Mouse (Mus musculus) kidney, adult 11 months (tissue): ENCODE data around the gene Gm266.

Experiments
- DNase-seq: peaks from one replicate; pipeline ENCODE4 v3.0.0; 2022

Gene Gm266

GRCm38 (mm10) chr12:111500725-111501124 lies 15.1 kb upstream of the Gm266 start:
- DNase-seq = no peak

DNA sequence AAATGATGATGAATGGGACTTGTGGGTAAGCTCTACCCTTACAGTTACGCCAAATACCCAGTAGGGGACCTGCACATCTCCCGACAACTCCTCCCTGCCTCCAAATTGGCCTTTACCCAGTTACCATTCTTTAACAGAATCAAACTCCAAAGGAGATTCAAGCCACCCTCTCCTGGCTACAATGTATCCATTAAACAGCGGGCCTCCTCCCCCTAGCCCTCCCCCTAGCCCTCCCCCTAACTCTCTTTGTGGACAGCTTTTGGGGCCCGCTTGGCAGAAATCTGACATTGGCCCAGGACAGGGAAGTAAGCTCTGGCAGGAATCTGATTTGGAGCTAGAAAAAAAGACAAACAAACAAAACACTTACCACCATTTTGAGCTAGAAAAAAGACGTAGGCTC lies 14.0 kb upstream of the Gm266 start:
- no peak for DNase-seq

- DNase-seq = no peak
Measured at GRCm38 (mm10) chr12:111497076-111497475, 11.5 kb upstream of the Gm266 start.

- DNase-seq = no peak
Measured at GRCm38 (mm10) chr12:111494931-111495330, 9.3 kb upstream of the Gm266 start.

GRCm38 (mm10) chr12:111489261-111489865 lies 3.7 kb upstream of the Gm266 start:
- no peak for DNase-seq

DNA sequence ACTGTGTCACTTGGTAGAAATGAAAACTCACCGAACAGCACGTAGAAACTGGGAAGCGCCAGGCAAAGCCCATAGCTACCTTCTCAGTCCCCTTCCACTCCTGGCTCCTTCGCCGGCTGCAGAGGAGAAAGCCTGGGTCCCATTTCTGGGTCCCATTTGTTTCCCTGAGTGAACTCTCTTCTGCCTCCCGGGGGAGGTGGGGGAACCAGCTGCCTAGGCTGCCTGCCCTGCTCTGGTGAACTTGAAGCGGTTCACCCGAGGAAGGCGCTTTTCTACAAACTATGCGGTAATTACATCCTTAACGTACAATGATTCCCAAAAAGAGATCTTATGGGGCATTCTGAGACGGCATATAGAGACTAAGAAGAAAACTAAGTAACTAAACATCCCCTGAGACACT lies 832 bp upstream of the Gm266 start:
- DNase-seq = no peak

- DNase-seq = no peak
Measured at GRCm38 (mm10) chr12:111485046-111485651, 474 bp downstream of the Gm266 start.

DNA sequence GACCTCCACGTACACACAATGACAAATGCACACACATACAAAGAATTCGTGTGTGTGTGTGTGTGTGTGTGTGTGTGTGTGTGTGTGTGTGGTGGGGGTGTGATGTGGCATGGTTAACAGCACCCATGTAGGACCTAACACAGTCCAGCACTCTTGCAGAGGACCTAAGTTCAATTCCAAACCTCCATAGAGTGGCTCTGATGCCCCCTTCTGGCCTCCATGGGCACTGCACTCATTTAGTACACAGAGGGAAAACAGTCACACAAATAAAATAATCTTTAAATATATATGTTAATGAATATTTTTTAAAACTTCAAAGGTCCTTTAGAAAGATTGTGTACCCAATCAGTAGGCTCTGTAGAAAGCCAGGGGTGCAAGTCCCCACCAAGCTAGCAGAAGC lies 5.7 kb downstream of the Gm266 start:
- no peak for DNase-seq

- DNase-seq = no peak
Measured at GRCm38 (mm10) chr12:111478924-111479323, 6.7 kb downstream of the Gm266 start.

DNA sequence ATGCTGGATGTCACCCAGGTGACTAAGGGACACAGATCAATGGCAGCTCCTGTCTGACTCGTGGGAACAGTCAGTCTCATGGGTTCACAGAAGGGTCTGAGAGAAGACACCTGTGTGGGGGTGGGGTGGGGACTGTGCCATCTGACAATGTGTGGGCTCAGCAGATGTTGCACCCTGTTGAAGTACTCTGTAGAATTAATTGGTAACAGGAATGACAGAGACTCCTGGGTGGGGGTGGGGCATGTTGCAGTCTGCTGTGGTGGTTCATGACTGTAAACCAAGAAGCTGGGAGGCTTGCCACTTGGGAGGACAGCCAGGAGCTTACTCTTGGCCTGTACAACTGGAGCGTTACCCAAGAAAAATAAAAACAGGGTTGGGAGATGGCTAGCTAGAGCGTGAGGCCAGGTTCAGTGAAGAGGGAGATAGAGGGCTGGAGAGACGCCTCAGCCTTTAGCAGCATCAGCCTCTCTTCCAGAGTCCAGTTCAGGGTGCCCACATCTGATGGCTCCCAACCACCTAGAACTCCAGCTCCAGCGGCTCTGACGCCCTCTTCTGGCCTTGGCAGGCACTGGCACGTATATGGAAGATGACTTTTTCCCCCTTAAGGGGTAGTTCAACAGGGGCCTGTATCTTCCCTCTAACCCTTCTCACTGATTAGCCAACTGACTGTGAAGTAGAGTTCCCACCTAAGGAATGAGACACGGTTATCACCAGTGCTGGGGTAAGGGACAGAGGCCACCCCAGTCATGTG lies 10.6 kb downstream of the Gm266 start:
- DNase-seq = peak; percentile 75

DNA sequence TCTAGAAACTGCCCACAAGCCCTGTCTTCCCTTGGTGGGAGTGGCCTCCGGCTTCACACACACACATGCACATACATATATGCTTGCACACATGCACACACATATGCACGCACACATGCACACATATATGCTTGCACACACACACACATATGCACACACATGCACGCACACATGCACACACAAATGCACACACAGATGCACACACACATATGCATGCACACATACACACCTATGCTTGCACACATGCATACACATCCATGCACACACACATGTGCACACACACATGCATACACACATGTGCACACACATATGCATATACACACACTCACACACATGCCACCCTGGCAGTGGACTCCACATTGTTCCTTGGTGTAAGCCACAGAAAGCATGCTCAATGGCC lies 11.2 kb downstream of the Gm266 start:
- no peak for DNase-seq

- no peak for DNase-seq
Measured at GRCm38 (mm10) chr12:111472886-111473285, 12.7 kb downstream of the Gm266 start.

- no peak for DNase-seq
Measured at GRCm38 (mm10) chr12:111471721-111472120, 13.9 kb downstream of the Gm266 start.

- no peak for DNase-seq
Measured at GRCm38 (mm10) chr12:111471119-111471518, 14.5 kb downstream of the Gm266 start.

DNA sequence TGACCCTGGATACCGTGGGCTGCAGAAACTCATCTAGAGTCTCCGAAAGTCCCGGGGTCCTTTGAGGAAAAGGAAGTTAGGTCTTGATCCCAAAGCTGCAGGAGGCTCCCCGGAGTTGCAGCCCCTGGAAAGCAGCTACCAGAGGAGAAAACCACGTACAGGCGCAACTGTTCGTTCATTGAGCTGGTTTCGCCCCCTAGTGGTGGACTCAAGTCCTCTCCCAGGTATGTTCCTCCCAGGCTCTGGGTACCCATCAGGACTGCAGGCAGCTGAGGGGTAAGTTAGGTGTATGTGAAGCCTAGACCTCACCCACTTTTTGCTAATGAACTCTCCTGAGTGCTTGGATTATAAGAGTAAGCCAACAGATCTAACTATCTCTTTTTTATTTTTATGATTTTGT lies 16.1 kb downstream of the Gm266 start:
- DNase-seq = peak; percentile 49

DNA sequence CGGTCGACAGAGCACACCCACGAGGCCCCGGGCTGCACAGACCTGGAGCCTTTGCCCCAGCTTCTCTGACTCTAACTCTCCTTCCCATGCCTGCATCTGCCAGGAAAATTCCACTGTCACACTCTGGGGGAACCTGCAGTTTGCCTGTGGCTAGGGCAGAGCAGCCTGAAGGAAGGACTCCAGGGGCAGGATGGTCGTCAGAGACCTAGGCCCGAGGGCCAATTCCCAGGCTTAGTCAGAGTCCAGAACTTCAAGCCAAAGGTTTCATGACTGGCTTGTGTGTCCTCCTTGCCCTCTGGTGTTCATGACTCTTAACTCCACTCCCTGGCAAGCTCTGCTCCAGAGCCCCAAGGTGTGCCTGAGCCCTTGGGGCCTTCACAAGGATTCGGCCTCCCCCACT lies 17.4 kb downstream of the Gm266 start:
- no peak for DNase-seq

GRCm38 (mm10) chr12:111466369-111466768 lies 19.3 kb downstream of the Gm266 start:
- DNase-seq = no peak

GRCm38 (mm10) chr12:111463570-111463969 lies 22.1 kb downstream of the Gm266 start:
- DNase-seq = no peak

DNA sequence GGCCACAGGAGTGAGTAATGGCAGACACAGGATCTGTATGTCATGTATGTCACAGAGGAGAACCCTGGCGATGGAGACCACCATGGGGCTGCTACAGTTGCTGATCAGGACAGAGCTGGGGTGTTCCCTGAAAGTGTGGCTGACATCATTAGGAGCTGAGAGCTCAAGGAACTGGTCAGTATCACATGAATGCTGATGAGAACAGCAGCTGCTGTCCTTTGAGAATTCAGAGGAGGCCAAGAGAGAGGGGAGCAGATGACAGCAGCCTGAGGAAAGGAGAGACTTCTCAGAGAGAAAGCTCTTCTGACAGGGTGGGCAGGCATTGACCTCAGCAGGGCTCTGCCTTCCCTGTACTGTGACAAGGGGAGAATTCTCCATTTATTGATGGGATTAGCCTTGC lies 27.9 kb downstream of the Gm266 start:
- DNase-seq = no peak

- no peak for DNase-seq
Measured at GRCm38 (mm10) chr12:111455860-111456259, 29.8 kb downstream of the Gm266 start.

DNA sequence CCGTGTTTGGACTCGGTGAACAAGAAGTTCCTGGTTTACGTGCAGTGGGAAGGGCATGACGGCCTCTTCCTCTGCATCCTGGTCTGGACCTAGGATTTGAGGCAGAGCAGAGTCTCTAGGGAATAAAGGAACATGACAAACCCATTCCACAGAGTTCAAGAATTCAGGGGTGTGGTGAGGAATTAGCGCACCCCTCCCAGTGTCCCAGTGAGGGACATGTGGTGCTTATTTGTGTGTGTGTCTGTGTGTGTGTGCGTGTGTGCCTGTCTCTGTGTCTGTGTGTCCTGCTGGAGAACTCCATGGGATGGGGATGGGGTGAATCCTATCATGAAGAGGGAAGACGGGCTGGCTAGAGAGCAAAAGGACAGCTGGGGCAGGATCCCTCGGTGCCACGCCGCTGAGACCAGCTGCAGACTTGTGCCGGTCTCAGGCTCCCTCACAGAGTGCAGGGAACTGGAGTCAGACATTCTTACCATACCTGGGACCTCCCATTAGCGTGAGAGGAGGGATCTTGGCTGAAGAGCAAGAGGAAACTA lies 30.2 kb downstream of the Gm266 start:
- peak; percentile 40 for DNase-seq

- DNase-seq = no peak
Measured at GRCm38 (mm10) chr12:111454543-111455280, 30.9 kb downstream of the Gm266 start.

GRCm38 (mm10) chr12:111454021-111454420 lies 31.6 kb downstream of the Gm266 start:
- no peak for DNase-seq
